Mouse (Mus musculus) ES-E14 (cell line): ENCODE data around the gene Ugt1a10. TPM values are rescaled to one million over a fixed set of nuclear protein-coding genes. Genes with fewer than 3 reads are reported as not detected.

ENCODE experiments used
- DNase-seq: peaks from one replicate; pipeline ENCODE4 v3.0.0-alpha.2; 2013; ENCODE audit warnings: low read depth, low spot score
- H3K27ac ChIP-seq: 2 replicates; pipeline ENCODE4 v1.5.1; 2012; ENCODE audit warnings: low read depth, mild to moderate bottlenecking, low read length, moderate library complexity, mixed read lengths; ENCODE audit not compliant: poor library complexity, insufficient read depth, severe bottlenecking
- H3K36me3 ChIP-seq: 2 replicates; pipeline ENCODE4 v1.6.1; 2012; ENCODE audit warnings: mild to moderate bottlenecking, low read length, moderate library complexity, mixed read lengths; ENCODE audit not compliant: control insufficient read depth, poor library complexity, insufficient read depth, severe bottlenecking
- H3K4me1 ChIP-seq, 2 experiments: fragments of 150-350 bp in 1 of 2; sonication (generic) in 1 of 2; 2 replicates each; pipeline ENCODE4 v1.6.1; 2012; ENCODE audit warnings: low read length in 2 of 2, mild to moderate bottlenecking in 1 of 2, mixed read lengths in 1 of 2; ENCODE audit not compliant: control insufficient read depth in 2 of 2, insufficient read depth in 2 of 2, poor library complexity in 1 of 2
- H3K4me3 ChIP-seq, 2 experiments: fragments of 150-350 bp in 1 of 2; sonication (generic) in 1 of 2; 2 replicates each; pipeline ENCODE4 v1.5.1; 2012; ENCODE audit warnings: low read length in 2 of 2, low read depth in 1 of 2, mild to moderate bottlenecking in 1 of 2, mixed read lengths in 1 of 2; ENCODE audit not compliant: insufficient read depth in 1 of 2, poor library complexity in 1 of 2, severe bottlenecking in 1 of 2
- H3K9ac ChIP-seq: 2 replicates; pipeline ENCODE4 v1.6.1; 2012; ENCODE audit warnings: low read depth, mild to moderate bottlenecking, low read length, mixed read lengths; ENCODE audit not compliant: poor library complexity, insufficient read depth, severe bottlenecking
- H3K9me3 ChIP-seq: fragments of 150-350 bp; sonication (generic); 2 replicates; pipeline ENCODE4 v1.6.1; 2012; ENCODE audit warnings: low read depth, mild to moderate bottlenecking, low read length; ENCODE audit not compliant: control insufficient read depth, insufficient read depth
- CHD2 ChIP-seq: IDR thresholded peaks from 2 replicates; pipeline ENCODE4 v1.6.1; 2014; ENCODE audit warnings: mild to moderate bottlenecking, low read depth, low read length, inconsistent platforms
- HCFC1 ChIP-seq: IDR thresholded peaks from 2 replicates; pipeline ENCODE4 v1.6.1; 2012; ENCODE audit warnings: low read length, inconsistent platforms, borderline replicate concordance; ENCODE audit not compliant: insufficient read depth
- MAFK ChIP-seq: IDR thresholded peaks from 2 replicates; pipeline ENCODE4 v1.6.1; 2014; ENCODE audit warnings: mild to moderate bottlenecking, low read depth, low read length, inconsistent platforms; ENCODE audit not compliant: insufficient read depth
- ZC3H11A ChIP-seq: IDR thresholded peaks from 2 replicates; pipeline ENCODE4 v1.6.1; 2012; ENCODE audit warnings: low read depth, mild to moderate bottlenecking, inconsistent platforms, low read length, borderline replicate concordance
- ZNF384 ChIP-seq: IDR thresholded peaks from 2 replicates; pipeline ENCODE4 v1.6.1; 2012; ENCODE audit warnings: low read depth, low read length, inconsistent platforms
- in situ Hi-C, 2 experiments: fragments of 600-800 bp; cut with MboI; formaldehyde crosslinking; loops; one replicate each; pipeline ENCODE4 v1.15.1; 2025; ENCODE audit warnings: low sequenced_read_pairs in 2 of 2, inconsistent platforms in 1 of 2; ENCODE audit not compliant: unreplicated experiment in 2 of 2
- total RNA-seq: library from RNA; depleted of rRNA; stranded (reverse); fragments of 300-350 nt; gene quantifications from 2 replicates; pipeline ENCODE4 v1.2.3, GENCODE M21; 2012

Ugt1a10 gene
- total RNA-seq, 1 experiment, result not detected

DNA sequence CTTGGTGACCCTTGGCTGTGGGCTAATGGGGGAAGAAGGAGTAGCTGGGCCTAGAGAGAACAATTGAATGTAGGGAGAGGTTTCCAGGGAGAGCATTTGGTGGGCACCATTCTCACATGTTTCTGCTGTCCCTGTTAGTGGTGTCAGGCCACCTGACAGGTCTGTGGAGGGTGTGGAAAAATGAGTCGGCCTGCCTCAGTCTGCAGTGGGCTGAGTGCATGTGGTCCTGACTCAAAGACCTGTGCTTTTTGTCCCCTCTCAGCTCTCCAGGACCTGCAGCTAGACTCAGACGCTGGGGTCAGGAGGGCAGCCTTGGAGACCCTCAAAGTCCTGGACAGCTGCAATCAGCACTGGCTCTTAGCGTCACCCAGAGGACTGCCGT is 204.4 kb downstream of the Ugt1a10 start:
- H3K4me1 ChIP-seq, result peaks cover 3 to 4% of the 10 kb centered on the region in 2 experiments; a peak in 2 of 4 replicates

GRCm38 (mm10) chr1:88260114-88260513 is 204.9 kb downstream of the Ugt1a10 start:
- no peaks in the 10 kb centered on the region for H3K9me3 ChIP-seq
- no peak overlapping the region for H3K9ac ChIP-seq
- in situ Hi-C loops, result no loop called here
- H3K4me3 ChIP-seq, result no peak overlapping the region
- DNase-seq, result no peak
- peaks cover 3 to 4% of the 10 kb centered on the region in 2 experiments; a peak in 2 of 4 replicates for H3K4me1 ChIP-seq
- TF ChIP-seq CHD2, result no peak
- no peak for TF ChIP-seq MAFK
- TF ChIP-seq HCFC1, result no peak
- no peak for TF ChIP-seq ZC3H11A
- TF ChIP-seq ZNF384, result no peak
- no peak overlapping the region; the same call in 1 of the 2 replicates for H3K27ac ChIP-seq
- H3K36me3 ChIP-seq, result peaks cover 29% of the 10 kb centered on the region

More for the DNA sequence above, 204.4 kb downstream of the Ugt1a10 start:
- H3K9me3 ChIP-seq, result no peaks in the 10 kb centered on the region
- H3K9ac ChIP-seq, result no peak overlapping the region
- in situ Hi-C loops, result no loop called here
- DNase-seq, result no peak
- H3K4me3 ChIP-seq, result no peak overlapping the region
- no peak overlapping the region for H3K27ac ChIP-seq
- TF ChIP-seq HCFC1 (no peak), CHD2 (no peak), ZC3H11A (no peak), MAFK (no peak), ZNF384 (no peak)
- H3K36me3 ChIP-seq, result peaks cover 24% of the 10 kb centered on the region

- Histone ChIP-seq H3K4me1 (peaks cover 3 to 4% of the 10 kb centered on the region in 2 experiments; a peak in 2 of 4 replicates), H3K27ac (no peak overlapping the region), H3K36me3 (peaks cover 36% of the 10 kb centered on the region), H3K9me3 (no peaks in the 10 kb centered on the region), H3K9ac (no peak overlapping the region), H3K4me3 (no peak overlapping the region)
- no peak for DNase-seq
- in situ Hi-C loops, result no loop called here
- TF ChIP-seq ZC3H11A (no peak), CHD2 (no peak), MAFK (no peak), ZNF384 (no peak), HCFC1 (no peak)
These were observed 205.6 kb downstream of the Ugt1a10 start for GRCm38 (mm10) chr1:88260604-88261377.

DNA sequence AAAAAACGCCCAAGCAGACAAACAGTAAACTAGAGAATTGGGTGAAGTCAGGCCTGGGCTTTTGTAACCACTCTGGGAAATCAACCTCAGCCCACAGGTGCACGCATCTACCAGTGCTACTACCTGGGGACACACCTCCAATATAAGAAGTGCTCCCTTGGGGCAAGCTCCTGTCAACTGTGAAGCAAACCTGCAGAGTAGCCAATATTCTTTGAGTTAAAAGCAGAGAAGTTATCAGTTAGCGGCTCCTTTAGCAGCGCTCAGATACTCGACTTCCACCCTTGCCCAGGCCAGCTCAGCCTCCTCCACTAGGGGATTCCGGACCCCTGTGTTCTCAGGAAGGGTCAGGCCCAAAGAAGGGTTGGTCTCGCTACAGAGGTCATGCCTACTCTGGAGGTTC is 206.5 kb downstream of the Ugt1a10 start:
- Histone ChIP-seq H3K4me1 (peaks cover 3 to 4% of the 10 kb centered on the region in 2 experiments; a peak in 2 of 4 replicates), H3K4me3 (no peak overlapping the region), H3K9ac (no peak overlapping the region), H3K36me3 (peaks cover 45% of the 10 kb centered on the region), H3K27ac (no peak overlapping the region), H3K9me3 (peaks cover 3% of the 10 kb centered on the region; the same call in 1 of the 2 replicates)
- no peak for DNase-seq
- in situ Hi-C loops, result no loop called here
- no peak for TF ChIP-seq ZNF384
- TF ChIP-seq HCFC1, result no peak
- TF ChIP-seq MAFK, result no peak
- TF ChIP-seq ZC3H11A, result no peak
- TF ChIP-seq CHD2, result no peak
